Mouse (Mus musculus) liver, embryonic 16.5 days (tissue): Measurements from ENCODE around the gene Rbp1. TPM values are rescaled to one million over a fixed set of nuclear protein-coding genes. Genes with fewer than 3 reads are reported as not detected.
A peak's percentile ranks its signal among the peaks of the same experiment; 100 is the strongest.

ENCODE experiments used
- ATAC-seq: fragments of 200-750 bp; cut with Nextera tagmentation; 2 replicates; pipeline ENCODE4 v1.8.0; 2017; ENCODE audit warnings: low read depth, mild to moderate bottlenecking, moderate number of reproducible peaks, moderate library complexity
- H3K27ac ChIP-seq: fragments of 300-500 bp; sonication (generic); 2 replicates; pipeline ENCODE4 v1.5.1; 2014; ENCODE audit warnings: mild to moderate bottlenecking, low read length
- H3K27me3 ChIP-seq: fragments of 300-500 bp; sonication (generic); 2 replicates; pipeline ENCODE4 v1.6.1; 2014; ENCODE audit warnings: low read depth, low read length, mixed read lengths; ENCODE audit not compliant: control insufficient read depth, insufficient read depth
- H3K36me3 ChIP-seq: fragments of 300-500 bp; sonication (generic); 2 replicates; pipeline ENCODE4 v1.6.1; 2014; ENCODE audit warnings: mild to moderate bottlenecking; ENCODE audit not compliant: control insufficient read depth, insufficient read depth
- H3K4me1 ChIP-seq: fragments of 300-500 bp; sonication (generic); 2 replicates; pipeline ENCODE4 v1.6.1; 2014; ENCODE audit warnings: low read depth, low read length, mixed read lengths; ENCODE audit not compliant: control insufficient read depth
- H3K4me2 ChIP-seq: fragments of 300-500 bp; sonication (generic); 2 replicates; pipeline ENCODE4 v1.6.1; 2014; ENCODE audit warnings: low read depth, low read length, mixed read lengths
- H3K4me3 ChIP-seq: fragments of 300-500 bp; sonication (generic); 2 replicates; pipeline ENCODE4 v1.5.1; 2014; ENCODE audit warnings: low read depth, mild to moderate bottlenecking, low read length
- H3K9ac ChIP-seq: fragments of 300-500 bp; sonication (generic); 2 replicates; pipeline ENCODE4 v1.6.1; 2014; ENCODE audit warnings: low read depth, low read length
- H3K9me3 ChIP-seq: fragments of 300-500 bp; sonication (generic); replicated peaks from 2 replicates; pipeline ENCODE4 v1.6.1; 2016; ENCODE audit warnings: low read length; ENCODE audit not compliant: control insufficient read depth
- WGBS: fragments of 180-500 bp; shearing (Covaris S2); extraction: QIAGEN DNeasy Blood & Tissue Kit; methylation state at CpG from one replicate; pipeline ENCODE4 v1.1.7; 2014; ENCODE audit not compliant: insufficient replicate concordance; 5-methylcytosine and 5-hydroxymethylcytosine counted together
- polyA plus RNA-seq: library from polyadenylated mRNA; unstranded; fragments of >200 nt; fragmentation: Nextera tagmentation; extraction: Ambion mirVana; gene quantifications from 2 replicates; pipeline ENCODE4 v1.2.1, GENCODE M21; 2015

The Rbp1 gene
- polyA plus RNA-seq, 1 experiment from 2014 or later = 47.3 TPM

DNA sequence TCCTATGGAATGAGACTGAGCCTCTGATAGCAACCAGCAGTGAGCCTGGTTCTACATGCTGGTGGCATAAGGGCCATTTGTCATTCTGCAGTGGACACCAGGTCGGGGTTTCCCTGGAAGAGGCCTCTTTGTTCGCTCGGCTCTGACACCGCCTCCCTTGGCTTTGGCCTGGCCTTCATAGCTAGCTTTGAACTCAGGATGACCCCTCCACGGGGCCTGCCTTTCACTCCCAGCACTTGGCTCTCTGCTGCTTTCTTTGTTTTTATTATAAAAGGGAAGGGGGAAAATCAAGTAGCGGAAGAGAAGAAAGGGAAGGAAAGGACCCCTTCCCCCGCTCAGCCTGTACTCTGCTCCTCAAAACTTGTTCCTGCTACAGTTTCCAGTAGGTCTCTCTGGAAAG is 7.0 kb downstream of the Rbp1 start:
- Histone ChIP-seq H3K36me3 (no peaks in the 10 kb centered on the region), H3K4me2 (no peak overlapping the region), H3K4me3 (no peak overlapping the region), H3K27me3 (peaks cover 15% of the 10 kb centered on the region), H3K4me1 (peaks cover 20% of the 10 kb centered on the region), H3K9ac (no peak overlapping the region), H3K9me3 (no peaks in the 10 kb centered on the region), H3K27ac (no peak overlapping the region)
- no peak for ATAC-seq
- WGBS = 46% methylated on average over 7 of the region's 7 CpGs

DNA sequence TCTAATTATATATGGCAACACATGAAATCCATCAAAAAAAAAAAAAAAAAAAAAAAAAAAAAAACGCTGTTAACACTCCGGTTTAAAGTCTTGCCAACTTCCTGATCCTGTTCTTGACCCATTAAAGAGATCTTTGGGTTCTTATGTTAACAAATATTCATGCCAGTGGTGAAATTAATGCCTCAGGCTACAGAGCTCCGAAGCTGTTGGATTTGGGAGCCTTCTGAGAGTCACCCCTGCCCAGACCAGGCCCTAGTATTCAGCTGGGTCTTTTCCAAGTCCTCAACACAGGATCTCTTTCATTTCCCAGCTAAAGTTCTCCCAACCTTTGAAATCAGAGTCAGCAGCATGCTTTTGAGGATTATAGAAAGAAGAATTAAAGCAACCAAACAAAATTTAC is 7.8 kb downstream of the Rbp1 start:
- no peak for ATAC-seq
- Histone ChIP-seq H3K36me3 (no peaks in the 10 kb centered on the region), H3K27ac (no peak overlapping the region), H3K4me1 (peaks cover 20% of the 10 kb centered on the region), H3K4me2 (no peak overlapping the region), H3K4me3 (no peak overlapping the region), H3K9me3 (no peaks in the 10 kb centered on the region), H3K9ac (no peak overlapping the region), H3K27me3 (peaks cover 8% of the 10 kb centered on the region)
- WGBS = 50% methylated on average over 3 of the region's 3 CpGs

DNA sequence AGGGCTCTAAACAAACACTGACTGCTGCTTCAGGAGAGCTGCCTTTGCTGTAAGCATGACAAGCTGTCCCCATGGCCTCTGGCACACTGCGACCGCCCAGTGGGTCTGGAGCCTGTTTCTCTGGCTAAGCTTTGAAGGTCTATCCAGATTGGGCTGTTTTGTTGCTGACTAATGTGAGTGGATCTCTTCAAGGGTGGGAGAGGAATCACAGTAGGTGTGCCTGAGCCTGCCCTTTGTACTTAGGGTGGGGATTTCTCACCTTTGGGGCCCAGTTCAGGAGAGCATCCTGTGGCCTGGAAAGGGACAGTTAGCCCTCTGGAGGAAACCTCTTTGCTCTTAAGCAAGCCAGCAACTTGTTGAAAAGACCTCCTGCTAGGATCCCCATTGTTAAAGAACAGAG is 10.3 kb downstream of the Rbp1 start:
- H3K27ac ChIP-seq = no peak overlapping the region
- H3K27me3 ChIP-seq = no peaks in the 10 kb centered on the region
- H3K4me1 ChIP-seq = peaks cover 11% of the 10 kb centered on the region
- no peaks in the 10 kb centered on the region for H3K36me3 ChIP-seq
- H3K9me3 ChIP-seq = no peaks in the 10 kb centered on the region
- 0 out of 2 replicates have a peak, but pooled peaks have one; percentile 33 for ATAC-seq
- H3K9ac ChIP-seq = no peak overlapping the region
- 65% methylated on average over 2 of the region's 2 CpGs for WGBS
- H3K4me3 ChIP-seq = no peak overlapping the region
- H3K4me2 ChIP-seq = no peak overlapping the region

DNA sequence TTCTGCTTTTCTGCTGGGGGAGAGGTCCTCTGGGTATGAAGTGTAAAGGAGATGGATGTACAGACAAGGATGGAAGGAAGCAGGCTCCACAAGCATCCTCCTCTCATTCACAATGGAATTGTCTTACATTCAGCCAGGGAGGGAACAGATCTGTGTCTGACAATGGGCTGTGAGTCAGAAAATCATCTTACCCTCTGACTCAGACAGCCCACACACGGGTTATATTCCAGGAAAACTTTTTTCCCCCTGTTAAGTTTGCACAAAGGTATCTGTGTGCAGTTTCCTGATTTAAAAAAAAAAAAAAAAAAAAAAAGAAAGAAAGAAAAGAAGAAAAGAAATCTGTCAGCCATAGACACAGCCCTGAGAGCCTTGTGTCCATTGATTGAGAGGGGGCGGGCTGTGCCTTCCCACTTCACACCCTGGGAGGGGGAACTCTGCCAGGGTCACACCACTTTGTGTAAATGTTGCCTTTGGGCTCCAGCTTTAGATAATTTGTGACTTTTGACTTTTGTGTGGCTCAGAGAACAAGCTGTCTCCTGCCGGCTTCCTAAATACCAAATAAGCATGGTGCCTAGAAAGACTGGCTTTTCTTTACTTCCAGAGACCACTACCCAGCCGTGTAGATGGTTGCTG is 11.3 kb downstream of the Rbp1 start:
- no peaks in the 10 kb centered on the region for H3K9me3 ChIP-seq
- H3K27ac ChIP-seq = peak overlapping the region; percentile 53
- H3K9ac ChIP-seq = no peak overlapping the region
- peak; percentile 59 for ATAC-seq
- no peaks in the 10 kb centered on the region for H3K27me3 ChIP-seq
- no peak overlapping the region for H3K4me3 ChIP-seq
- no peaks in the 10 kb centered on the region for H3K36me3 ChIP-seq
- no peak overlapping the region for H3K4me2 ChIP-seq
- H3K4me1 ChIP-seq = peaks cover 9% of the 10 kb centered on the region
- WGBS = 36% methylated on average over 4 of the region's 4 CpGs

DNA sequence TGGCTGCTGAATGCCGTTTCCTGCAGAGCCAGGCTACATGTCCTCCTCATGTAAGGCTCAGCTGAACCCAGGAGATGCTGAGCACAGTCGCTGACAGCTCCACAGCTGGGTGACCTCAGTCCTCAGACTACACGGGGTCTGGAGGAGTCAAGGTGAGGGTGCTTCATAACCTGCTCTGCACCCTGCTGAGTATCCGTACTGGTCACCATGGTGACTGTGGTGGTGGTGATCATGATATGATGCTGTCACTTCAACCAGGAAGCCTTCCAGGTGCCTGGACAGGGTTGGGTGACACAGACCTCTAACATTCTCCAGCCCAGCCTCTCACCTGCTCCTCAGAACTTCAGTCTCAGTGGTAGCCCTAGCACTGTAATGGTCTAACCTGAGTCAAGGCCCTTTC is 15.1 kb downstream of the Rbp1 start:
- no peak for ATAC-seq
- Histone ChIP-seq H3K27ac (no peak overlapping the region), H3K4me2 (no peak overlapping the region), H3K9me3 (no peaks in the 10 kb centered on the region), H3K4me1 (peaks cover 4% of the 10 kb centered on the region), H3K36me3 (no peaks in the 10 kb centered on the region), H3K27me3 (no peaks in the 10 kb centered on the region), H3K4me3 (no peak overlapping the region), H3K9ac (no peak overlapping the region)
- 66% methylated on average over 4 of the region's 4 CpGs for WGBS

DNA sequence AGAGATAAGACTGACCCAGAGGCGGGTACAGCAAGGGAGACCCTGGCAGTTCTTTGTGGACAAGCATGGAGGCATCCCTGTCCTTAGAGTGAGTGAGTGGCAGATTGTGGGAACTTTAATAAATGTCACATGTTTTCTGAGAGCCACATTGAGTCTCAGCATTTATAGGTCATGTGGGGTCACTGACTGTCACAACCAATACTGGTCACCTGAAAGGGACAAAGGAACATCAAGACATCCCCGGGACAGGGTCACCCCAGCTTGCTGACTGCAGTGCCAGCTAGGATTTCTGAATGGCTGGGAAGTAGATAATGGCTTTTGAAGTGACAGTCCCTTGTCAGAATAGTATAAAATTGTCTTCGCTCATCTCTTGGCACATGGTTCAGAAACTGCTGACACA is 16.3 kb downstream of the Rbp1 start:
- no peak for ATAC-seq
- H3K9ac ChIP-seq = no peak overlapping the region
- no peak overlapping the region for H3K27ac ChIP-seq
- H3K4me1 ChIP-seq = peaks cover 4% of the 10 kb centered on the region
- H3K27me3 ChIP-seq = no peaks in the 10 kb centered on the region
- H3K36me3 ChIP-seq = no peaks in the 10 kb centered on the region; the same call in 1 of the 2 replicates
- 57% methylated on average over 3 of the region's 3 CpGs for WGBS
- no peak overlapping the region for H3K4me2 ChIP-seq
- H3K9me3 ChIP-seq = no peaks in the 10 kb centered on the region
- H3K4me3 ChIP-seq = no peak overlapping the region

DNA sequence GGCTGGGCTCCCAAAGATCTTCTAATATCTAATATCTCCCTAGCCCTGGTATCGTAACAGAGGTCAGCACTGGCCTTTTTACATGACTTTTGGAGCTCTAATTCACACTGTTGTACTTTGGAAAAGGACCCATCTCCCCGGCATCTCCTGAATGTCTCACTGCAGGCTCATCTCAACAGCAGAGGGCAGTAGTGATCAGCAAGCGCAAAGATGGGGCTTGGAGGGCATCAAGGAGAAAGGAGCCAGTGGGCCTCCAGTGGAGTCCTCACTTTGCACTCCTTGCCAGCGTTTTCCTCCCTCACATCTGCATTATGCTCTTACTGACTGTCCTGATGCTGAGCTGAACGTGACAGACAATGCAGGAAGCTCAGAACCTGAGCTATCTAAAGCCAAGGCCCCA is 19.9 kb downstream of the Rbp1 start:
- no peaks in the 10 kb centered on the region for H3K9me3 ChIP-seq
- H3K4me1 ChIP-seq = no peaks in the 10 kb centered on the region; the same call in none of the 2 replicates
- no peak overlapping the region for H3K9ac ChIP-seq
- no peak overlapping the region for H3K4me2 ChIP-seq
- H3K27ac ChIP-seq = no peak overlapping the region
- H3K36me3 ChIP-seq = no peaks in the 10 kb centered on the region; the same call in 1 of the 2 replicates
- WGBS = 24% methylated on average over 5 of the region's 5 CpGs
- ATAC-seq = no peak
- no peak overlapping the region for H3K4me3 ChIP-seq
- H3K27me3 ChIP-seq = no peaks in the 10 kb centered on the region

DNA sequence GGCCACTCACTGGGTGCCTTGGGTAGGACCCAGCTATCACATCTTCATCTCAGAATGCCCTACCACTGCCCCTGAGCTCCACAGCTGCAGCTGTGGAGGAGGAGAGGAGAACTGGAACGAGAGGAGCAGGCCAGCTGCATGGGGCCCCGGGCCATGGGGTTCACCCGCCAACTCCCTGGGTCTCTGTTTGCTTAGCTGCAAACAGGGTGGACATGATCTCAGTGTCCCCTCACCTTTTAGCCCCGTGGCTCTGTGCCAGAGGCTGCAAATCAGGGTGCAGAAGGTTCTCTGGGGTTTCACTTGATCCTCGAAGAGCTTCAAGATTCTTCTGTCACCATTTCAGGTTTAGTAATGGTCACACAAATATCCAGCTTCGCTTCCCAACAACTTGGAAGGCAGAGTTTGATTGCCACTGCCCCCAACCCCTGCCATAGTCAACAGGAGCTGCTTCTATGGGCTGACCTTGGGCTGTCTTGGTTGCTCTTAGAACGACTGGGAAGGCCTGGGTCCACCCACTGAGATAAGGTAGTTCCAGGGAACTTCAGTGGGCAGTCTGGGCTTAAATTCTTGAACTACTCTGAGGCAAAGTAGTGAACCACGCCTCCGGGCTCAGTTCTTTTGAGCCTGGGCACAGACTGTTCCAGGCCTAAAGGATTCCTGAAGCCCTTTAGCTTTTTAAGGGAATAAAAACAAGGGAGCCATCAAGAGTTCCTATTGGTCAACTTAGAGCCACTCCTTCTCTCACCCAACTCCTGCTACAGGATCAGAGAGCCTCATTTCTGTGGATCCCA is 22.8 kb downstream of the Rbp1 start:
- H3K4me1 ChIP-seq = no peaks in the 10 kb centered on the region; the same call in none of the 2 replicates
- no peak overlapping the region for H3K9ac ChIP-seq
- H3K4me2 ChIP-seq = no peak overlapping the region
- H3K27ac ChIP-seq = no peak overlapping the region
- peak; percentile 76 for ATAC-seq
- H3K27me3 ChIP-seq = no peaks in the 10 kb centered on the region
- 50% methylated on average over 9 of the region's 9 CpGs for WGBS
- no peaks in the 10 kb centered on the region; the same call in 1 of the 2 replicates for H3K36me3 ChIP-seq
- no peak overlapping the region for H3K4me3 ChIP-seq
- no peaks in the 10 kb centered on the region for H3K9me3 ChIP-seq

DNA sequence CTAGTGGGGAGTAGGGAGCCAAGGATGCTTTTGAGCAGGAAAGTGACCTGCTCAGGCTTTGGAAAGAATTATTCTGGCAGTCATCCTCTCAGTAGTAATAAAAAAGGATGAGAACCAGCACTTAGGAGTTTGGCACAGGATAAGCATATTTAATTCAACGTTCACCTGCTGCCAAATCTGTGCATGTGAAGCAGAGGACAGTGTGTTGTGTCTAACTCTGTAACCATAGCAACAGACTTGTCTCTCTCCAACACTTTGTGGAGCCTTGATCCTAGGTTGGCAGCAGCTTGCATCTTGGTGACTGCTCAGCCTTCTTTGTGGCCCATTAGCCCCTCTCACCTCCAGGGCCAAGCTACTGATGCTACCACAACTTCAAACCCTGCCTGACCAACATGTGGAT is 28.2 kb downstream of the Rbp1 start:
- H3K36me3 ChIP-seq = no peaks in the 10 kb centered on the region
- WGBS = 30% methylated on average over 1 of the region's 1 CpGs
- no peak overlapping the region for H3K9ac ChIP-seq
- no peak for ATAC-seq
- H3K27me3 ChIP-seq = no peaks in the 10 kb centered on the region
- H3K4me1 ChIP-seq = no peaks in the 10 kb centered on the region
- no peak overlapping the region for H3K4me3 ChIP-seq
- H3K4me2 ChIP-seq = no peak overlapping the region
- no peaks in the 10 kb centered on the region for H3K9me3 ChIP-seq
- H3K27ac ChIP-seq = no peak overlapping the region
